Mouse (Mus musculus) c-Kit-negative CD71-positive TER-119-positive erythroid progenitor cells, embryonic 14.5 days (primary cell): ENCODE results near the gene Erbb4.

Source experiments
- DNase-seq: peaks from one replicate; pipeline ENCODE4 v3.0.0-alpha.2; 2013; ENCODE audit warnings: low read depth, low spot score

Erbb4 gene

GRCm38 (mm10) chr1:68570924-68571323 is 536.9 kb downstream of the Erbb4 start:
- no peak for DNase-seq

DNA sequence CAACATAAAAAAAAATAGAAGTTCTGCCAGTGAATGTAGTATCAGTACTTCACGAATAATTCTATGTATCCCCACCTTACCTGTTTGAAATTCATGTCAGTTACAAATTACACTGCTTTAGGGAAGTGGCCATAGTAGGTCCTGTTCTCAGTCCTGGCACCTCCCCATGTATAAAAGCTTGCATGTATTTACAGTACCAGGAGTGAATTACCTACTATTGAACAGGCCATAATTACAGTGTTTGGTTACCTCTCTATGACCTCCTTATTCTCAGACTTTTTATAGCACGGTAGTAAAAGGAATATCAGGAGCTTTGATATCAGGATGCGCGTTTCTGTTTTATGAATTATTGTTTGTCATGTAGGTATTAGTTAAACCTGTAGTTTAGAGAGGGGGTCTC is 564.9 kb downstream of the Erbb4 start:
- no peak for DNase-seq

GRCm38 (mm10) chr1:68517820-68518219 is 590.0 kb downstream of the Erbb4 start:
- no peak for DNase-seq

GRCm38 (mm10) chr1:68503873-68504272 is 604.0 kb downstream of the Erbb4 start:
- no peak for DNase-seq

DNA sequence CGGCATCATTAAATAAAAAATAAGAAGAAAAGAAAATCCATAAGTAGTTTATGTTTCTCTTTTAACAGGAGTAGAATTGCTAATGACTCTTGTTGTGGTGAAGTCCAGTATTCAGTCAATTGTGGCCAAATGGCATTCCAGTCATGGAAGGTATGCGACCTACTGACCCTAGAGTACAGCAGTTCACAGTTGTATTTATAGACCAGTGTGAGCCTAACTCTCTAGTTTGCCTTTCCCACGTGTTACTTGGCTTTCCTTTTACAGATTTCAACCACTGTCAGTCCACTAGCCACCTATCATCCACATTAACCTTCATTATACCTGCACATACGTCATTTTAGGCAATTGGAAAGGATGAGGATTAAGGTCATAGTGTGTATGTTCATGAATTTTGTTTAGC is 606.3 kb downstream of the Erbb4 start:
- DNase-seq = no peak

DNA sequence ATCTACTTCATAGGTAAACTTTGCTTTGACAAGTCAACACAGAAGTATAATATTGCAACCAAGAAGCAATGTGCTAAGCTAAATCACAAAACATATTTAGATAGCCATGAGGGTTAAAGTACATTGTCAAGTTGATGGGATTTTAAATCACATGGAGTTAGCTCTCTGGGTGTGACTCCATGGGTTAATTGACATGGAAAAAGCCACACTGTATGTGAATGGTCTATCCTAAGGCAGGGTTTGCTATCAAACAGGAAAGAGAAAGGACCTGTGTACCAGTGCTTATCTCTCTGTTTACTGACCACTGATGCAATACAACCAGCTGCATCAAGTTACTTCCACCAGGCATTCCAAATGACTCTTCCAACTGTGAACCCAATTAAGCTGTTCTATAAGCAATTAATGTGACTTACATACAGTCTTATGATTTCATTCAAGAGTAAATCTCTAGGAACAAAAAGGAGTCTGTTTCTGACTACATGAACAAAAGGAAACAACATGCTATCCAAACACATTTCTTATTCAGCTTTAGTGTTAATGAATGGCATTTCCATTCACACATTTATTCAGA is 641.4 kb downstream of the Erbb4 start:
- no peak for DNase-seq

- DNase-seq = no peak
Observed at GRCm38 (mm10) chr1:68451274-68451673, 656.6 kb downstream of the Erbb4 start.

DNA sequence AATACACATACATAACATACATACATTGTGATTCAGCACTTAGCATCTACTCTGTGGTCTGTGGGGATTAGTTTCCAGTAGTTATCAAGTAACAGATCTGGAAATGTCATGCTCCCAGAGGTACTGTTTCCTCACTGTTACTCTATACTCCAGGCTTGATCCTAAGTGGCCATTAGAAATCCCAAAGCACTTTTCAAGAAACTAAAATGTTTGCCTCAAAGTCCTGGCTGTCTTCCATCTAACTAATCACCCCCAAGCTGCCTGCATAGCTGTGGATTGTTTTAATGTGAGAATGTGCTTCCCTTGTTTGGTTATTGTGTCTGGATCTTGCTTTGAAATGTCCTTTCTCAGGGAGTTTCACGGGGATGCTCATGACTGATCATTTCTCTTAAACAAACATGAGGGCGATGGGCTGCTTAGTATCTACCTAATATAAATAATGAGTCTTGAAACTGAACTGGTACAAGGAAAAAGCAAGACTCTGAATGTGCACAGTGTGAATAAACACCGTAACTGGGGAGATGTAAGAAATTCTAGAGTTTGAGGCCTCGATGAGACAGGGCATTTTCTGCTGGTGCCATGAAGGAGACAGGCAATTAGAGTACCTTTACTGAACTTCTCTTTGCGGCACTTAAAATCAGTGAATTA is 683.4 kb downstream of the Erbb4 start:
- no peak for DNase-seq

- DNase-seq = no peak
Observed at GRCm38 (mm10) chr1:68401204-68401603, 706.7 kb downstream of the Erbb4 start.

GRCm38 (mm10) chr1:68371531-68371930 is 736.3 kb downstream of the Erbb4 start:
- no peak for DNase-seq

GRCm38 (mm10) chr1:68333714-68334113 is 774.1 kb downstream of the Erbb4 start:
- no peak for DNase-seq

DNA sequence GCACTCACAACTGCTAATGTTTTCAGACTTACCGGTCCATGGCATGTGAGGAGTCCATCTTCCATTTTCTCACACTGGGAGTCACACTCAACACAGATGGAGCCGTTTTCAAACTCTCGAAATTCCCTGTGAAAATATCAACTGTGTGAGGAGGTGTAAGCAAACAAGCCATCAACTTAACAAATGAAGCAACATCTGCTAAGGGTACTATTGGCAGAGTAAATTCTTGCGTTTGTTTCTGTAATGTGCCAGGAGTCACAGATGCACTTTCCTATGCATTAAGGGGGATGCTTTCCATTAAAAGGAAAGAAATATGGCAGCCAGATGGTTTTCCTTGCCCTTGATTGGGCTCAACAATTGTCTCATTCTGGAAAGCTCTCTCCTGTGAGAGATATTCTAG is 802.0 kb downstream of the Erbb4 start:
- no peak for DNase-seq

- no peak for DNase-seq
Observed at GRCm38 (mm10) chr1:68284443-68284842, 823.4 kb downstream of the Erbb4 start.

DNA sequence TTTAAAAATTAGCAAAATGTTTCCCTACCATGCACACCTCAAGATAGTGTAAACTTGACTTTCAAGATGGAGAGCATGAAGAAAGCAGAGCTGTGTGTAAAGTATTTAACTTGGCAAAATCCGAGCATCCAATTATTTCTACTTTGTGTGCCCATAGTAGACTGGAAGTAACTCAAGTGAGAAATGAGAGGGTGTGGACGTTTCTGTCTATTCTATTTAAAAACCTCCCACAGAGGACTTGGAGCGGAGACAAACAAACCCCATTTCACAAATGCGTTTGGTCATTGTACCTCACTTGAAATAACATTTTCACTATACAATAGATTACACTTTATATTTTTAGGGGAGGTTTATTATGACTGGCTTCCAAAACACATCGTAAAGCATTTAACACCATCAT is 832.0 kb downstream of the Erbb4 start:
- DNase-seq = no peak

DNA sequence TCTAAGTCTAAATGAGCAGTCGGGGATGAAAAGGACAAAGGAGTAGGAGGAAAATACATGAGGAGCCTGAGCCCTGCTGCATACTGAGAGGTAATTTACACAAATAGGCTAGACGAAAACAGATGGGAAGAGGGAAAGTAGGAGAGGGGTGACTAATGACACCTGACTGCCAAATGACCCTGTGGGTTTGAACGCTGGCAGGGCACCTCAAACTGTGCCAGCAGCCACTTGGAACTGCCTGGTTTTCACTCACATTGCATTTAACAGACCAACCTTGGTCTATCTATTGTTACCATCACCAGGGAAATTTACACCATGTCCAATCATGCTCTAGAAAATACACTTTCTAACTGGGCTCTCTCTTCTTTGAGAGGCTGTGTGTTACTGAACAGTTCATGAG is 929.3 kb downstream of the Erbb4 start:
- no peak for DNase-seq

GRCm38 (mm10) chr1:68155253-68155652 is 952.6 kb downstream of the Erbb4 start:
- DNase-seq = no peak

DNA sequence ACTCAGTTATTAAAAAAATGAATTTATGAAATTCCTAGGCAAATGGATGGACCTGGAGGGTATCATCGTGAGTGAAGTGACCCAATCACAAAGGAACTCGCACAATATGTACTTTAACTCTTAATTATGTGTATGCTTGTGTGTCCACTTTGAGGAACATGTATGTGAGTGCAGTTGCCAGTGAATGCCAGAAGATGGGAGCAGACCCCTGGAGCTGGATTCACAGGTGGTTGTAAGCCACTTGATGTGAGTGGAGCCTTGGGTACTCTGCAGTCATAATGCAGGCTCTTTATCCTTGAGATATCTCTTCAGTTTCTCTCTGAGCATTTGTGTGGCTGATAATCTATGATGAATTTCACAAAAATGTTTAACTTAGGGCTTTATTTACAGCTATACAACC is 957.3 kb downstream of the Erbb4 start:
- DNase-seq = no peak

GRCm38 (mm10) chr1:68142562-68143350 is 965.1 kb downstream of the Erbb4 start:
- no peak for DNase-seq

- no peak for DNase-seq
Observed at GRCm38 (mm10) chr1:68134943-68135342, 972.9 kb downstream of the Erbb4 start.

DNA sequence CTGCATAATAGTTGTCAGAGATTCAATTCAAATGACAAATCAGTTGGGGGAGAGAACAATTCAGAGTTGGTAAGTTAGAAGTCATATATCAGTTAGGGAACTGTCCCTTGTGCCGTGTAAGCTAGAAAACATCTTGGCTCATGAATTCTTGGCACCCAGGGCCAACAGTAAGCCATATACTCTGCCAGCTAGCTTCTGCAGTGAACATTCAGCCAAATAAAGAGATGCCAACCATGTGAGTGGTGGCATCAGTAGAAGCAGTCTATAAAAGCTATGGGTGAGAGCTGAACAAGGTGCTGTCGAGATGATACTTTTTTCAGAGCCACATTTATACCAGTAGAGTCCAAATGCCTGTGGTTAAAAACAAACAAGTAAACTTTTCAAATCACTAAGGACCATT is 973.4 kb downstream of the Erbb4 start:
- no peak for DNase-seq

DNA sequence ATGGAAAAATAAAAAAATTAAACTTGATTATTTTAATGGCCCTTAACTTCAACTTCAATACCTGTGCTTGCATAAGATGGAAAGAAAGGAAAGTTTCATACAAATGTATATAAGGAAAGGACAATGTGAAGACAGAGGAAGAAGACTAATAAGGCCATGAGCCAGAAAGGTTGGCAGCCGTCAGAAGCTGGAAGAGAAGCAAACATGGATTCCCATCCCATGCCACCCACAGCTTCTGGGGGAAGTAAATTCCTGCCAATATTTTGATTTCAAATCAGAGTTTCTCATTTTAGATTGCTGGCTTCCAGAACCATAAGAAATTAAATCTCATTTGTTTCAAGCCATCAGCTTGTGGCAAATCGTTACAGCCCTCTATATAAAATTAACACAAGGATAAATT is 984.3 kb downstream of the Erbb4 start:
- DNase-seq = no peak

DNA sequence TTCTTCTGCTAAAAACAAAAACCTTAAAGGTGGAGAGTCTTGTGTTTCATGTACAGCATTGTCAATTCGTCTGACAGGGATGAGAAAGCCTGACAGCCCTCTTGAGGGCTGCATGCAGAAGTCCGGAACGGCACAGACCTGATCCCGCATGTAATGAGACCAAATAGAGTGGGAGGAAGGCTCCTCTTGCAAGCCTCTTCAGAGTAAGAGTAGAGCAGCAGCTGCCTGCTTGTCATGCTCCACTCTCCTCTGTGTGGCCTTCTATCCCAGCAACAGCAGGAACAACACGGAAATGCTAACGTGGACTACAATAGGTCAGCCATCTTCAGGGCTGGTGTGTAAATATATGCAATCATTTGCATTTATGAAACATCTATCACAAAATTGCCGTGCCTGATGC is 987.5 kb downstream of the Erbb4 start:
- DNase-seq = no peak

GRCm38 (mm10) chr1:68115721-68116120 is 992.1 kb downstream of the Erbb4 start:
- no peak for DNase-seq
